Mouse (Mus musculus): ENCODE measurements around the gene Zdhhc5. TPM values are rescaled to one million over a fixed set of nuclear protein-coding genes. Genes with fewer than 3 reads are reported as not detected.

Zdhhc5 gene
- total RNA-seq, 1 experiment from 2014 or later, result 58.1 TPM

GRCm38 (mm10) chr2:84647051-84647568 is 67.9 kb downstream of the Zdhhc5 start:
- no peak for DNase-seq

GRCm38 (mm10) chr2:84646138-84646537 is 68.8 kb downstream of the Zdhhc5 start:
- DNase-seq, result no peak

DNA sequence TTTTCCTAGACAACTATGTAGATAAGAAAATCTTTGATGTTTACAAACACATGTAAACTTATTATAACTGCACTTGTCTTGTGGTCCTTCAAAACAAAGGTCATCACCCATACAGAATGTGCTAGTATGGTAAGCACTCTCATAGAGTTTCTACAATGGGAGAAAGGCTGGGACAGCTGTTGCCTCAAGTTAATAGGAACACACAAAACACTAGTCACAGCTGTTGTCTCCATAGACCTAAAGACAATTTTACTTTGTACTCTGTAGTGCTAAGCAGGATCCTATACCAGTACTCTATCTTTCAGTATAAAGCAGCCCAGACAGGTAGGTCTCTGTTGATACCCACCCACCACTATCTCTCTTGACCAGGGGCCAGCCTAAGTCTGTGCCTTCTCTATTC is 74.1 kb downstream of the Zdhhc5 start:
- no peak for DNase-seq

DNA sequence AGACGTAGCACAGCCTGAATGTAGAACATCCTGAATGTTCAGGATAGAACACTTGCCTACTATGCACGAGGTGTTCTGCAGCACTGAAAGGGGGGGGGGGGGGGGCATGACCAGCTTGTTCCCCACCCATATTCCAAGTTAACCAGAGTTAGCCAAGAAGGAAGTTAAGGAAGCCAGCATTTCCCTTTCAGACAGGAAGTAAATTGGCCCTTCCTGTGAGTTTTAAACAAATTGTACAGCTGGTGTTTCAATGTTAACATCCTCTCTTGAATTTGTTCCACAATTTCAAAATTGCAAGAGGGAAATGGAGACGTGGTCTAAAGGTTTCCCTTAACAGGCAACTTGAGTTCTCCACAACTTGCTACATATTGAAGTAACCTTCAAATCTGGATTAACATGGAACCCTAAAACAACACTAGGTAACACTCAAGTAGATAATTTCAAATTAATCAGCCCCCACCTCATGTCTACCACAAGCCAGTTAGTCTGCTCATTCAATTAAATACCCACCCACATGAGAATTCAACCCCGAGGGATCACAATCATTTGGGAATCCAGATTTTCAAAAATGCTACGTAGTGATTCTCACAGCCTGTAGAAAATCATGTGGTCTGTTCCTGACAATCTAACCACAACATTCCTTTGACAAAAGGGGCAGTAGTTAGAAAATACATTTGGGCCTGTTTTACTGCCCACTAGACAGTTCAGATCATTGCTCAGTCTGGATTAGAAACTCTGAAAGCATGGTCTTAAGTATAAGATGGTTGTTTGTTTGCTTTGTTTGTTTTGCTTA is 76.4 kb downstream of the Zdhhc5 start:
- DNase-seq, result no peak

Small RNA genes within 50 kb of the gene (microRNA-seq; reads per million reads assigned to microRNA genes)
- 8,427 to 15,995 reads per million in 2 experiments for gene Mir130a

Other genes starting within 250 kb of the Zdhhc5 start
- 39.4 and 44.2 TPM in 2 replicates for gene Tfpi, start 238.4 kb downstream of the Zdhhc5 start, total RNA-seq (2021)
- gene Ctnnd1, start 64.4 kb downstream of the Zdhhc5 start, total RNA-seq (2021), result 133 and 134 TPM in 2 replicates
- not detected in 2 replicates for gene Btbd18, start 56.1 kb downstream of the Zdhhc5 start, total RNA-seq (2021)
- gene Selenoh, start 44.4 kb downstream of the Zdhhc5 start, total RNA-seq (2021), result 44.8 and 47.8 TPM in 2 replicates
- not detected in 2 replicates for gene Gm28635, start 37.1 kb downstream of the Zdhhc5 start, total RNA-seq (2021)
- gene Med19, start 36.8 kb downstream of the Zdhhc5 start, total RNA-seq (2021), result 20.9 and 21.4 TPM in 2 replicates
- gene Tmx2, start 36.0 kb downstream of the Zdhhc5 start, total RNA-seq (2021), result 102 and 103 TPM in 2 replicates
- 14.5 and 15.7 TPM in 2 replicates for gene Clp1, start 12.2 kb upstream of the Zdhhc5 start, total RNA-seq (2021)
- 6.5 and 8.6 TPM in 2 replicates for gene Ypel4, start 18.9 kb upstream of the Zdhhc5 start, total RNA-seq (2021)
- 5.2 and 5.3 TPM in 2 replicates for gene Gm19426, start 28.5 kb upstream of the Zdhhc5 start, total RNA-seq (2021)
- 73.1 and 93.2 TPM in 2 replicates for gene Serping1, start 60.3 kb upstream of the Zdhhc5 start, total RNA-seq (2021)
- gene Ube2l6, start 83.6 kb upstream of the Zdhhc5 start, total RNA-seq (2021), result 45.6 and 48.7 TPM in 2 replicates
- gene Smtnl1, start 107.5 kb upstream of the Zdhhc5 start, total RNA-seq (2021), result not detected in 2 replicates
- 54.2 and 73.7 TPM in 2 replicates for gene Timm10, start 111.8 kb upstream of the Zdhhc5 start, total RNA-seq (2021)
- 5.2 and 9.3 TPM in 2 replicates for gene Slc43a1, start 123.7 kb upstream of the Zdhhc5 start, total RNA-seq (2021)
- 1.6 and 2.6 TPM in 2 replicates for gene Rtn4rl2, start 171.5 kb upstream of the Zdhhc5 start, total RNA-seq (2021)
- 62.5 and 91.7 TPM in 2 replicates for gene Slc43a3, start 221.4 kb upstream of the Zdhhc5 start, total RNA-seq (2021)

Data from adrenal gland, postnatal 14 days (tissue).